Mouse (Mus musculus) CH12.LX (cell line): ENCODE results near the gene Bmi1.

ENCODE experiments used
- CHD1 ChIP-seq: IDR thresholded peaks from 2 replicates; pipeline ENCODE4 v1.6.1; 2012; ENCODE audit warnings: low read depth, low read length, improper control_type of control experiment, inconsistent platforms
- CTCF ChIP-seq, 2 experiments: IDR thresholded peaks in 1 of 2; conservative IDR thresholded peaks in 1 of 2; 2 replicates each; pipeline ENCODE4 v1.5.1; 2011 to 2012; ENCODE audit warnings: low read depth in 2 of 2, low read length in 2 of 2, improper control_type of control experiment in 1 of 2, inconsistent platforms in 1 of 2, mild to moderate bottlenecking in 1 of 2, moderate library complexity in 1 of 2
- EP300 ChIP-seq: IDR thresholded peaks from 2 replicates; pipeline ENCODE4 v1.6.1; 2011; ENCODE audit warnings: low read length, improper control_type of control experiment
- HCFC1 ChIP-seq: IDR thresholded peaks from 2 replicates; pipeline ENCODE4 v1.6.1; 2012; ENCODE audit warnings: low read depth, mild to moderate bottlenecking, inconsistent platforms, low read length, improper control_type of control experiment
- JUND ChIP-seq: conservative IDR thresholded peaks from 2 replicates; pipeline ENCODE4 v1.6.1; 2011; ENCODE audit warnings: low read depth, low read length, improper control_type of control experiment
- UBTF ChIP-seq: IDR thresholded peaks from 2 replicates; pipeline ENCODE4 v1.6.1; 2012; ENCODE audit warnings: low read depth, mild to moderate bottlenecking, inconsistent platforms, low read length, improper control_type of control experiment, moderate library complexity
- USF1 ChIP-seq: IDR thresholded peaks from 2 replicates; pipeline ENCODE4 v1.6.1; 2014; ENCODE audit warnings: low read depth, mild to moderate bottlenecking, inconsistent platforms, low read length, improper control_type of control experiment

DNA sequence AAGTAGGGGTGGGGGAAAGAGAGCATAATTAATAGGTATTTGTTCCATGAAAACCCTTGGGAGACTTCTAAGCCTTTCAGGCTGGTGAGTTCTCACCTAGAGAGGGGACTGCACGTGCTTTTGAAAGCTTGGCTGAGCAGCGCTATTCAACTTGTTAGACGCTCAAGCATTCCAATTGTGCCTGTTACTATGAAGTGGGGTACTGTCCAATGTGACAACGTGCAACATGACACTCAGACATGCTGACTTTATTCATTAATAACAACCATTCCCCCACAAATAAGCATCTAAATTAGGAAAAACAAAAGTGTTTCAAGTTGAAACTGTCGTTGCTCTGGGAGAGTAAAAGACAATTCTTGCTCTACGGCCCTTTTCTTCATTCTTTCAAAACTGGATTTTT, 5.8 kb upstream of the Bmi1 start:
- TF ChIP-seq EP300 (no peak), JUND (no peak), CTCF (conservative IDR thresholded peaks at IDR 0.05 in 1 of 2, IDR thresholded peaks at IDR 0.05 in 1 of 2; ENCODE audit: low read depth in 2 of 2, low read length in 2 of 2) (no peak), CHD1 (no peak), HCFC1 (no peak), USF1 (no peak), UBTF (no peak)
